Mouse (Mus musculus) C2C12 (cell line): ENCODE results near the gene Cds1. TPM values are rescaled to one million over a fixed set of nuclear protein-coding genes. Genes with fewer than 3 reads are reported as not detected.

ENCODE experiments used
- H3K27me3 ChIP-seq: one replicate; pipeline ENCODE4 v1.6.1; 2011; ENCODE audit not compliant: control insufficient read depth, insufficient read depth, insufficient read length
- H3K36me3 ChIP-seq: one replicate; pipeline ENCODE4 v1.6.1; 2011; ENCODE audit not compliant: control insufficient read depth, insufficient read depth
- H3K4me3 ChIP-seq: one replicate; pipeline ENCODE4 v1.5.1; 2011; ENCODE audit warnings: mild to moderate bottlenecking, control low read depth; ENCODE audit not compliant: poor library complexity, insufficient read depth, severe bottlenecking
- H3K79me2 ChIP-seq: one replicate; pipeline ENCODE4 v1.6.1; 2011; ENCODE audit not compliant: control insufficient read depth, insufficient read depth
- H3K79me3 ChIP-seq: one replicate; pipeline ENCODE4 v1.6.1; 2011; ENCODE audit warnings: low read depth, control low read depth
- H3ac ChIP-seq: one replicate; pipeline ENCODE3; 2011; ENCODE audit warnings: low read depth; ENCODE audit not compliant: control insufficient read depth, insufficient read length
- CEBPB ChIP-seq: IDR thresholded peaks from one replicate; pipeline ENCODE4 v1.6.1; 2011; ENCODE audit warnings: low read depth, mild to moderate bottlenecking, control low read depth, moderate library complexity
- CTCF ChIP-seq: IDR thresholded peaks from one replicate; pipeline ENCODE4 v1.5.1; 2011; ENCODE audit not compliant: control insufficient read depth, insufficient read depth, insufficient read length
- FOSL1 ChIP-seq: IDR thresholded peaks from one replicate; pipeline ENCODE4 v1.8.0; 2011; ENCODE audit warnings: mild to moderate bottlenecking, low read length; ENCODE audit not compliant: poor library complexity, insufficient read depth, severe bottlenecking
- MAX ChIP-seq: IDR thresholded peaks from one replicate; pipeline ENCODE4 v1.6.1; 2011; ENCODE audit warnings: mild to moderate bottlenecking, control low read depth
- MYOD1 ChIP-seq: IDR thresholded peaks from one replicate; pipeline ENCODE4 v1.6.1; 2011; ENCODE audit warnings: low read depth; ENCODE audit not compliant: control insufficient read depth, insufficient read length
- MYOG ChIP-seq: IDR thresholded peaks from one replicate; pipeline ENCODE4 v1.6.1; 2011; ENCODE audit not compliant: control insufficient read depth, insufficient read length; ENCODE audit errors: extremely low read depth
- USF1 ChIP-seq: IDR thresholded peaks from one replicate; pipeline ENCODE4 v1.6.1; 2011; ENCODE audit warnings: low read depth, mild to moderate bottlenecking, control low read depth, moderate library complexity
- polyA plus RNA-seq: library from polyadenylated mRNA; unstranded; fragments of >200 nt; fragmentation: generic; extraction: Trizol; gene quantifications from one replicate; pipeline ENCODE4 v1.2.1, GENCODE M21; 2012; ENCODE audit warnings: missing spikeins

The Cds1 gene
- polyA plus RNA-seq, 1 experiment, result not detected

- Histone ChIP-seq H3K79me3 (no peaks in the 10 kb centered on the region), H3K27me3 (no peaks in the 10 kb centered on the region), H3K79me2 (no peaks in the 10 kb centered on the region), H3K4me3 (no peak overlapping the region), H3ac (no peak overlapping the region), H3K36me3 (no peaks in the 10 kb centered on the region)
- TF ChIP-seq CTCF (no peak), MAX (no peak), MYOD1 (no peak), USF1 (no peak), CEBPB (no peak), FOSL1 (no peak)
Observed at GRCm38 (mm10) chr5:101753680-101754079, 11.2 kb upstream of the Cds1 start.

GRCm38 (mm10) chr5:101757669-101758068 lies 7.3 kb upstream of the Cds1 start:
- TF ChIP-seq USF1 (no peak), CTCF (no peak), MAX (no peak), FOSL1 (no peak), MYOD1 (no peak), MYOG (no peak), CEBPB (no peak)
- Histone ChIP-seq H3K27me3 (peaks cover 6% of the 10 kb centered on the region), H3K79me3 (no peaks in the 10 kb centered on the region), H3K4me3 (no peak overlapping the region), H3ac (no peak overlapping the region), H3K79me2 (no peaks in the 10 kb centered on the region), H3K36me3 (no peaks in the 10 kb centered on the region)

GRCm38 (mm10) chr5:101761685-101762084 lies 3.2 kb upstream of the Cds1 start:
- Histone ChIP-seq H3K79me3 (no peaks in the 10 kb centered on the region), H3K27me3 (peaks cover 22% of the 10 kb centered on the region), H3K4me3 (no peak overlapping the region), H3K36me3 (no peaks in the 10 kb centered on the region), H3ac (no peak overlapping the region), H3K79me2 (no peaks in the 10 kb centered on the region)
- TF ChIP-seq CEBPB (no peak), MAX (no peak), CTCF (no peak), MYOD1 (no peak), FOSL1 (no peak), MYOG (no peak), USF1 (no peak)

GRCm38 (mm10) chr5:101763571-101763970 lies 1.4 kb upstream of the Cds1 start:
- Histone ChIP-seq H3K4me3 (no peak overlapping the region), H3K36me3 (no peaks in the 10 kb centered on the region), H3K27me3 (peaks cover 27% of the 10 kb centered on the region), H3K79me2 (no peaks in the 10 kb centered on the region), H3ac (no peak overlapping the region), H3K79me3 (no peaks in the 10 kb centered on the region)
- TF ChIP-seq FOSL1 (no peak), USF1 (no peak), MAX (no peak), CTCF (no peak), CEBPB (no peak), MYOG (no peak), MYOD1 (no peak)

GRCm38 (mm10) chr5:101765390-101765901 lies 516 bp downstream of the Cds1 start:
- H3K79me3 ChIP-seq, result no peaks in the 10 kb centered on the region
- no peaks in the 10 kb centered on the region for H3K79me2 ChIP-seq
- no peak overlapping the region for H3K4me3 ChIP-seq
- no peak overlapping the region for H3ac ChIP-seq
- no peaks in the 10 kb centered on the region for H3K36me3 ChIP-seq
- TF ChIP-seq MYOG, result no peak
- TF ChIP-seq CTCF, result no peak
- no peak for TF ChIP-seq CEBPB
- no peak for TF ChIP-seq USF1
- no peak for TF ChIP-seq MYOD1
- no peak for TF ChIP-seq MAX
- TF ChIP-seq FOSL1, result no peak
- H3K27me3 ChIP-seq, result peaks cover 37% of the 10 kb centered on the region

- Histone ChIP-seq H3K4me3 (no peak overlapping the region), H3K27me3 (peaks cover 32% of the 10 kb centered on the region), H3ac (no peak overlapping the region), H3K79me3 (no peaks in the 10 kb centered on the region), H3K79me2 (no peaks in the 10 kb centered on the region), H3K36me3 (no peaks in the 10 kb centered on the region)
- TF ChIP-seq CEBPB, result no peak
- TF ChIP-seq MYOG, result no peak
- no peak for TF ChIP-seq CTCF
- TF ChIP-seq MYOD1, result no peak
- no peak for TF ChIP-seq FOSL1
- no peak for TF ChIP-seq USF1
- no peak for TF ChIP-seq MAX
Observed at GRCm38 (mm10) chr5:101766248-101766647, 1.3 kb downstream of the Cds1 start.
